Comparison of ENCODE assay signal across 8 mouse cellular contexts in genomic region chr19:6987904-6988285, GRCm38 (mm10). TPM values are rescaled to one million over a fixed set of nuclear protein-coding genes. Genes with fewer than 3 reads are reported as not detected.
DNase-seq lines count a peak whose midpoint lies in the region; ATAC-seq and TF ChIP-seq lines count a peak whose summit lies in the region.

No protein-coding gene starts in this region.

- no peak for TF ChIP-seq CTCF in kidney, adult 2 months (conservative IDR thresholded peaks at IDR 0.05; ENCODE audit: insufficient read depth, insufficient read length, low read depth, low read length)

- peak overlapping the region; percentile 72 for H3K4me3 ChIP-seq in kidney, adult 2 months (ENCODE audit: insufficient read depth, low read depth, low read length)
- peak overlapping the region; percentile 95 for H3K4me3 ChIP-seq in hindbrain, embryonic 10.5 days
- peak overlapping the region; percentile 55 for H3K4me3 ChIP-seq in midbrain, embryonic 11.5 days (ENCODE audit: low read depth, low read length)

- TF ChIP-seq POLR2A in kidney, adult 2 months (IDR thresholded peaks at IDR 0.05; ENCODE audit: low read depth, low read length), result no peak

- ATAC-seq in midbrain, embryonic 11.5 days (ENCODE audit: low FRiP score), result peak; percentile 25; the same call in 1 of the 2 replicates
- no peak for ATAC-seq in erythroid progenitor cell, adult 5-6 weeks (replicated peaks; ENCODE audit: low FRiP score, poor library complexity, severe bottlenecking)

- H3K9ac ChIP-seq in midbrain, embryonic 11.5 days (ENCODE audit: low read length), result peak overlapping the region; percentile 72

- H3K9me3 ChIP-seq in hindbrain, embryonic 10.5 days, result no peaks in the 10 kb centered on the region
- H3K9me3 ChIP-seq in midbrain, embryonic 11.5 days (ENCODE audit: control insufficient read depth, low read length), result no peaks in the 10 kb centered on the region

- H3K4me2 ChIP-seq in midbrain, embryonic 11.5 days, result peak overlapping the region; percentile 77

- no peak for DNase-seq in kidney, adult 2 months
- DNase-seq in kidney, adult 8-10 months, result no peak
- peak; percentile 53 for DNase-seq in R1 (ENCODE audit: low read depth, low spot score)
- no peak for DNase-seq in hindbrain, embryonic 10.5 days (ENCODE audit: low spot score)
- no peak for DNase-seq in midbrain, embryonic 11.5 days (ENCODE audit: low spot score, missing footprints)
- DNase-seq in frontal cortex, postnatal 10 days (ENCODE audit: low spot score in 2 of 2), result no peak
- DNase-seq in urinary bladder, postnatal 36 days (ENCODE audit: low spot score in 2 of 2), result no peak

- H3K27me3 ChIP-seq in kidney, adult 2 months (replicated peaks; ENCODE audit: control insufficient read depth, insufficient read depth, low read length), result no peaks in the 10 kb centered on the region
- no peaks in the 10 kb centered on the region for H3K27me3 ChIP-seq in hindbrain, embryonic 10.5 days (ENCODE audit: insufficient read depth, poor library complexity, severe bottlenecking)
- H3K27me3 ChIP-seq in midbrain, embryonic 11.5 days (ENCODE audit: control insufficient read depth, insufficient read depth, low read length), result no peaks in the 10 kb centered on the region

- WGBS in kidney, adult 2 months, result 2% methylated on average over 8 of the region's 8 CpGs
- 7% methylated on average over 8 of the region's 8 CpGs for WGBS in hindbrain, embryonic 10.5 days
- 5% methylated on average over 8 of the region's 8 CpGs for WGBS in midbrain, embryonic 11.5 days

- peaks cover 7% of the 10 kb centered on the region; the same call in 1 of the 2 replicates for H3K4me1 ChIP-seq in kidney, adult 2 months (ENCODE audit: control insufficient read depth, insufficient read depth, low read length)
- peaks cover 59% of the 10 kb centered on the region for H3K4me1 ChIP-seq in hindbrain, embryonic 10.5 days (replicated peaks)
- peaks cover 19% of the 10 kb centered on the region for H3K4me1 ChIP-seq in midbrain, embryonic 11.5 days (ENCODE audit: control insufficient read depth, insufficient read depth, low read length)

- H3K36me3 ChIP-seq in kidney, adult 2 months (ENCODE audit: control insufficient read depth, insufficient read depth, low read length), result no peaks in the 10 kb centered on the region
- H3K36me3 ChIP-seq in hindbrain, embryonic 10.5 days, result peaks cover 34% of the 10 kb centered on the region
- H3K36me3 ChIP-seq in midbrain, embryonic 11.5 days (ENCODE audit: control insufficient read depth, insufficient read depth, low read length), result no peaks in the 10 kb centered on the region; the same call in 1 of the 2 replicates

- H3K27ac ChIP-seq in kidney, adult 2 months (ENCODE audit: insufficient read depth, low read depth, low read length), result peak overlapping the region; percentile 57; the same call in 1 of the 2 replicates
- peak overlapping the region; percentile 97 for H3K27ac ChIP-seq in hindbrain, embryonic 10.5 days
- peak overlapping the region; percentile 26; the same call in 1 of the 2 replicates for H3K27ac ChIP-seq in midbrain, embryonic 11.5 days (ENCODE audit: low read depth, low read length)

RNA-seq across cellular contexts. Expression of gene Vegfb, which starts 0.4 kb away (rescaled TPM):
- 82.9 and 83.0 TPM in 2 replicates for polyA plus RNA-seq in kidney, adult 2 months (2012; rRNA removed)
- polyA plus RNA-seq in hindbrain, embryonic 10.5 days (2016; fragmentation: Nextera tagmentation; extraction: Ambion mirVana), result 35.6 and 36.2 TPM in 2 replicates
- 21.9 and 25.4 TPM in 2 replicates for polyA plus RNA-seq in midbrain, embryonic 11.5 days (2014; fragmentation: Nextera tagmentation; extraction: Ambion mirVana)
- total RNA-seq in erythroid progenitor cell, adult 5-6 weeks (2015; ENCODE audit: low replicate concordance), result 13.7 and 22.2 TPM in 2 replicates
- 0.98 and 4.1 TPM in 2 replicates for total RNA-seq in erythroid progenitor cell, adult 5-6 weeks (2017; ENCODE audit: low replicate concordance)

RNA-seq across cellular contexts. Expression of gene Dnajc4, which starts 4.5 kb away (rescaled TPM):
- 48.8 and 50.1 TPM in 2 replicates for polyA plus RNA-seq in kidney, adult 2 months (2012; rRNA removed)
- polyA plus RNA-seq in hindbrain, embryonic 10.5 days (2016; fragmentation: Nextera tagmentation; extraction: Ambion mirVana), result 18.7 and 23.3 TPM in 2 replicates
- polyA plus RNA-seq in midbrain, embryonic 11.5 days (2014; fragmentation: Nextera tagmentation; extraction: Ambion mirVana), result 17.9 and 21.0 TPM in 2 replicates
- 11.5 TPM in 1 of 2 replicates, not detected in the other for total RNA-seq in erythroid progenitor cell, adult 5-6 weeks (2015; ENCODE audit: low replicate concordance)
- total RNA-seq in erythroid progenitor cell, adult 5-6 weeks (2017; ENCODE audit: low replicate concordance), result 2.2 and 2.6 TPM in 2 replicates

RNA-seq across cellular contexts. Expression of gene Fkbp2, which starts 7.6 kb away (rescaled TPM):
- 96.3 and 136 TPM in 2 replicates for polyA plus RNA-seq in kidney, adult 2 months (2012; rRNA removed)
- 119 and 121 TPM in 2 replicates for polyA plus RNA-seq in hindbrain, embryonic 10.5 days (2016; fragmentation: Nextera tagmentation; extraction: Ambion mirVana)
- polyA plus RNA-seq in midbrain, embryonic 11.5 days (2014; fragmentation: Nextera tagmentation; extraction: Ambion mirVana), result 67.7 and 81.3 TPM in 2 replicates
- total RNA-seq in erythroid progenitor cell, adult 5-6 weeks (2015; ENCODE audit: low replicate concordance), result 38.1 and 93.3 TPM in 2 replicates
- 31.0 and 34.9 TPM in 2 replicates for total RNA-seq in erythroid progenitor cell, adult 5-6 weeks (2017; ENCODE audit: low replicate concordance)

RNA-seq across cellular contexts. Expression of gene Nudt22, which starts 8.0 kb away (rescaled TPM):
- polyA plus RNA-seq in kidney, adult 2 months (2012; rRNA removed), result 58.3 and 63.4 TPM in 2 replicates
- polyA plus RNA-seq in hindbrain, embryonic 10.5 days (2016; fragmentation: Nextera tagmentation; extraction: Ambion mirVana), result 20.6 and 23.2 TPM in 2 replicates
- 14.4 and 19.5 TPM in 2 replicates for polyA plus RNA-seq in midbrain, embryonic 11.5 days (2014; fragmentation: Nextera tagmentation; extraction: Ambion mirVana)
- total RNA-seq in erythroid progenitor cell, adult 5-6 weeks (2015; ENCODE audit: low replicate concordance), result 4.2 and 10.1 TPM in 2 replicates
- 0.26 and 3.9 TPM in 2 replicates for total RNA-seq in erythroid progenitor cell, adult 5-6 weeks (2017; ENCODE audit: low replicate concordance)

RNA-seq across cellular contexts. Expression of gene Trpt1, which starts 8.0 kb away (rescaled TPM):
- polyA plus RNA-seq in kidney, adult 2 months (2012; rRNA removed), result 19.3 and 22.5 TPM in 2 replicates
- polyA plus RNA-seq in hindbrain, embryonic 10.5 days (2016; fragmentation: Nextera tagmentation; extraction: Ambion mirVana), result 9.9 and 13.5 TPM in 2 replicates
- polyA plus RNA-seq in midbrain, embryonic 11.5 days (2014; fragmentation: Nextera tagmentation; extraction: Ambion mirVana), result 10.0 and 10.2 TPM in 2 replicates
- not detected in 2 replicates for total RNA-seq in erythroid progenitor cell, adult 5-6 weeks (2015; ENCODE audit: low replicate concordance)
- not detected in 2 replicates for total RNA-seq in erythroid progenitor cell, adult 5-6 weeks (2017; ENCODE audit: low replicate concordance)

Comparison
In these comparisons a context has a peak if more than half of its experiments do, and no peak if none do; other contexts are left out.
1. H3K27ac ChIP-seq: peak in every context shown above with its lines; median percentile 97 in hindbrain, embryonic 10.5 days; 57 in kidney, adult 2 months; 26 in midbrain, embryonic 11.5 days.